Mouse (Mus musculus) neural tube, embryonic 15.5 days (tissue): ENCODE results near the gene Ccdc167. TPM values are rescaled to one million over a fixed set of nuclear protein-coding genes. Genes with fewer than 3 reads are reported as not detected.

Experiments
- ATAC-seq: fragments of 200-750 bp; cut with Nextera tagmentation; 2 replicates; pipeline ENCODE4 v1.8.0; 2017; ENCODE audit warnings: mild to moderate bottlenecking, moderate TSS enrichment, moderate library complexity; ENCODE audit not compliant: low FRiP score
- H3K27ac ChIP-seq: fragments of 300-500 bp; sonication (generic); replicated peaks from 2 replicates; pipeline ENCODE4 v1.5.1; 2015; ENCODE audit warnings: mild to moderate bottlenecking, inconsistent platforms
- H3K27me3 ChIP-seq: fragments of 300-500 bp; sonication (generic); replicated peaks from 2 replicates; pipeline ENCODE4 v1.6.1; 2015; ENCODE audit warnings: inconsistent platforms
- H3K36me3 ChIP-seq: fragments of 300-500 bp; sonication (generic); 2 replicates; pipeline ENCODE4 v1.6.1; 2015; ENCODE audit warnings: inconsistent platforms
- H3K4me1 ChIP-seq: fragments of 300-500 bp; sonication (generic); 2 replicates; pipeline ENCODE4 v1.6.1; 2015; ENCODE audit warnings: inconsistent platforms
- H3K4me2 ChIP-seq: fragments of 300-500 bp; sonication (generic); 2 replicates; pipeline ENCODE4 v1.6.1; 2015; ENCODE audit warnings: inconsistent platforms, mild to moderate bottlenecking, moderate library complexity
- H3K4me3 ChIP-seq: fragments of 300-500 bp; sonication (generic); replicated peaks from 2 replicates; pipeline ENCODE4 v1.5.1; 2015; ENCODE audit warnings: mild to moderate bottlenecking, inconsistent platforms
- H3K9ac ChIP-seq: fragments of 300-500 bp; sonication (generic); replicated peaks from 2 replicates; pipeline ENCODE4 v1.6.1; 2015; ENCODE audit warnings: mild to moderate bottlenecking, inconsistent platforms
- H3K9me3 ChIP-seq: fragments of 300-500 bp; sonication (generic); replicated peaks from 2 replicates; pipeline ENCODE4 v1.6.1; 2016; ENCODE audit warnings: inconsistent platforms
- WGBS: fragments of 180-500 bp; shearing (Covaris S2); methylation state at CpG from one replicate; pipeline ENCODE4 v1.1.7; 2015; ENCODE audit warnings: mixed read lengths; 5-methylcytosine and 5-hydroxymethylcytosine counted together
- polyA plus RNA-seq: library from polyadenylated mRNA; unstranded; fragments of >200 nt; fragmentation: Nextera tagmentation; extraction: Ambion mirVana; gene quantifications from 2 replicates; pipeline ENCODE4 v1.2.1, GENCODE M21; 2015

Ccdc167 gene
- polyA plus RNA-seq, 1 experiment from 2014 or later = 10.4 TPM

GRCm38 (mm10) chr17:29660762-29661391 is 56.0 kb downstream of the Ccdc167 start:
- Histone ChIP-seq H3K36me3 (peaks cover 12% of the 10 kb centered on the region), H3K4me2 (peak overlapping the region; percentile 83), H3K4me1 (peaks cover 14% of the 10 kb centered on the region), H3K27ac (peak overlapping the region; percentile 95), H3K9ac (peak overlapping the region; percentile 95), H3K4me3 (peak overlapping the region; percentile 92), H3K9me3 (no peaks in the 10 kb centered on the region), H3K27me3 (no peaks in the 10 kb centered on the region)
- ATAC-seq = peak; percentile 78
- WGBS = under 1% methylated on average over 41 of the region's 41 CpGs

DNA sequence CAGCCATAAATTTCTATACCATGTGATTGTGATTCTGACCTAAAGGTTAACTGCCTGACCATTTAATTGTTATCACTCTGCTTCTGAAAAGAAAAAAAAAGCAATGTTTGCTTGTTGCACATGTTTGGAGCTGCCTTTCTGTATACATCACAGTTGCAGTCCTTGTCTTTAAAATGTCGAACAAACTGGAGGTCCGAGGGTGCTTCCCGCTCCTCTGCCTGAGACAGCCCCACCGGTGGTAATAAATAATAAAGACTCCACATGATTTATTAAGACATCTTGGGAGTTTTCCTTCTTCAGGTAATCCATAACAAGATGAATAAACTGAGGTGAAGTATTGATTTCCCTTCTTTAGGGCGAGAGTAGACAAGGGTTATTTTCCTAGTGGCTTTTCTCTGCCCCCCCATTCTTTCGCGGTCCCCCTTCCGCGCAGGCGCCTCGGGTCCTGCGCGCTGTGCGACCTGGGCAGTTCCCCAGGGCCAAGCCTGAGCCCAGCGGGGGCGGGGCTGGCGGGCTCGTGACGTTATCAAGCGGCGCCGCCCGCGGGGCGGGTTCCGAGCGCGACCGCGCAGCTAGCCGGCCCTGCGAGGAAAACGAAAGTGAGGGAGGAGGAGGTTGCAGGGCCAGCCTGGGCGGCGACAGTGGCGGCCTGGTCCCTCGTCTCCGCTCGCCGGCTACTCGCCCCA is 56.6 kb downstream of the Ccdc167 start, which contains the start of gene Cmtr1:
TSS of gene Cmtr1 (plus strand) at position 520 of the 686 bp plus-strand sequence.
- Histone ChIP-seq H3K9ac (peak within 1 kb of the TSS; percentile 95), H3K9me3 (no peaks in the 10 kb centered on the region), H3K36me3 (peaks cover 12% of the 10 kb centered on the region), H3K4me3 (peak within 1 kb of the TSS; percentile 92), H3K27me3 (no peaks in the 10 kb centered on the region), H3K4me2 (peak within 1 kb of the TSS; percentile 83), H3K27ac (peak within 1 kb of the TSS; percentile 95), H3K4me1 (peaks cover 14% of the 10 kb centered on the region)
- WGBS = under 1% methylated on average over 41 of the region's 41 CpGs
- peak; percentile 95 for ATAC-seq

GRCm38 (mm10) chr17:29658249-29658648 is 58.6 kb downstream of the Ccdc167 start:
- Histone ChIP-seq H3K9me3 (no peaks in the 10 kb centered on the region), H3K36me3 (peaks cover 4% of the 10 kb centered on the region; the same call in 1 of the 2 replicates), H3K9ac (no peak overlapping the region), H3K27me3 (no peaks in the 10 kb centered on the region), H3K4me1 (peaks cover 14% of the 10 kb centered on the region), H3K4me3 (no peak overlapping the region), H3K4me2 (no peak overlapping the region), H3K27ac (no peak overlapping the region)
- 90% methylated on average over 2 of the region's 2 CpGs for WGBS
- ATAC-seq = no peak

DNA sequence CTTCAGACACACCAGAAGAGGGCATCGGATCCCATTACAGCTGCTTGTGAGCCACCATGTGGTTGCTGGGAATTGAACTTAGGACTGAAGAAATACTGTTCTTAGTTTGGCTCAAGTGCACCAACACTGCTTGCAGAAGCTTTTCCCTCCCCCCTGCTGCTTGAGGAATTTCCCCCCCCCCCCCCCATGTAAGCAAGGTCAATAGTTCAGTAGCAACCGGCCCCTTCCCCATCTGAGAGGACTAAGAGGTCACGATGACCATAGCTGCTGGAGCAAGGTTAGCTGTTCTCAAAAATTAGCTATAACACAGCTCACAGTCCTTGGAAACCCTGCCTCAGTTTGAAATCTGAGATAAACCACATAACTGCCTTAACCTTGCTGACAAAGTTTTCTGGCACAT is 74.6 kb downstream of the Ccdc167 start:
- WGBS = 77% methylated on average over 3 of the region's 3 CpGs
- no peak overlapping the region for H3K27ac ChIP-seq
- ATAC-seq = no peak

GRCm38 (mm10) chr17:29640971-29641370 is 75.9 kb downstream of the Ccdc167 start:
- H3K9me3 ChIP-seq = no peaks in the 10 kb centered on the region
- peaks cover 55% of the 10 kb centered on the region for H3K36me3 ChIP-seq
- no peaks in the 10 kb centered on the region for H3K27me3 ChIP-seq
- no peaks in the 10 kb centered on the region for H3K4me1 ChIP-seq
- 96% methylated on average over 11 of the region's 11 CpGs for WGBS
- H3K27ac ChIP-seq = no peak overlapping the region
- H3K4me3 ChIP-seq = no peak overlapping the region
- no peak overlapping the region for H3K4me2 ChIP-seq
- no peak overlapping the region for H3K9ac ChIP-seq
- ATAC-seq = no peak

More for the DNA sequence above, 74.6 kb downstream of the Ccdc167 start:
- Histone ChIP-seq H3K9ac (no peak overlapping the region), H3K9me3 (no peaks in the 10 kb centered on the region), H3K4me2 (no peak overlapping the region), H3K4me3 (no peak overlapping the region), H3K27me3 (no peaks in the 10 kb centered on the region), H3K4me1 (no peaks in the 10 kb centered on the region), H3K36me3 (peaks cover 52% of the 10 kb centered on the region)

DNA sequence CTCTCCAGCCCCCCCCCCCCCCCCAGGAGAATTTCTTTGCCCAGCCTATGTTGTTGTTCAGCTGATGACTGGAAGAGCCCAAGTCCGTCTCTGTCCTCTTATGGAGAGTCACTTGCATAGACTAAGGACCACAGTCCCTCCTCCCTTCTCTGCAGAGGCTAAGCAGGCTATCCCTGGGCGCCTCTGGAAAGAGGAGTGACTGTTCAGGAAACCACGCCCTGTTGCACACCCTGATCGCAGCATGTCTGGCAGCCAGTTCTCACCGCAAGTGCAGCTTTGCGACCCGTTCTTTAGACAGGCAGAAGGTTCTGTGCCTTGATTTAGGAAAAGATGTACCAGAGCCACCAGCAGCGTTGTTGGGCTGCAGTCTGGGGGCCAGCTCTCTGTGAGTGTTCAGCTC is 78.9 kb downstream of the Ccdc167 start:
- H3K9ac ChIP-seq = no peak overlapping the region
- H3K27ac ChIP-seq = no peak overlapping the region
- H3K36me3 ChIP-seq = peaks cover 82% of the 10 kb centered on the region
- no peak overlapping the region for H3K4me3 ChIP-seq
- WGBS = 94% methylated on average over 8 of the region's 8 CpGs
- no peaks in the 10 kb centered on the region for H3K9me3 ChIP-seq
- no peaks in the 10 kb centered on the region for H3K4me1 ChIP-seq
- no peak for ATAC-seq
- H3K27me3 ChIP-seq = no peaks in the 10 kb centered on the region
- no peak overlapping the region for H3K4me2 ChIP-seq

- H3K36me3 ChIP-seq = peaks cover 86% of the 10 kb centered on the region
- WGBS = over 99% methylated on average over 4 of the region's 4 CpGs
- H3K27me3 ChIP-seq = no peaks in the 10 kb centered on the region
- H3K9ac ChIP-seq = no peak overlapping the region
- no peak overlapping the region for H3K4me3 ChIP-seq
- H3K27ac ChIP-seq = no peak overlapping the region
- no peak for ATAC-seq
- H3K9me3 ChIP-seq = no peaks in the 10 kb centered on the region
- no peak overlapping the region for H3K4me2 ChIP-seq
- no peaks in the 10 kb centered on the region for H3K4me1 ChIP-seq
Measured at GRCm38 (mm10) chr17:29637377-29637776, 79.5 kb downstream of the Ccdc167 start.

Other genes with a start within 250 kb of the Ccdc167 start
- gene Pim1, start 226.3 kb downstream of the Ccdc167 start, polyA plus RNA-seq = 9.0 and 15.8 TPM in 2 replicates
- not detected in 2 replicates for gene Gm17657, start 167.4 kb downstream of the Ccdc167 start, polyA plus RNA-seq
- 25.7 and 29.4 TPM in 2 replicates for gene Tbc1d22b, start 167.3 kb downstream of the Ccdc167 start, polyA plus RNA-seq
- 1.2 and 1.5 TPM in 2 replicates for gene Tmem217, start 164.7 kb downstream of the Ccdc167 start, polyA plus RNA-seq
- 78.0 and 78.6 TPM in 2 replicates for gene Rnf8, start 102.3 kb downstream of the Ccdc167 start, polyA plus RNA-seq
- 1.7 and 2.4 TPM in 2 replicates for gene Gm28043, start 102.2 kb downstream of the Ccdc167 start, polyA plus RNA-seq
- gene Cmtr1, start 56.4 kb downstream of the Ccdc167 start, polyA plus RNA-seq = 106 and 119 TPM in 2 replicates